Mouse (Mus musculus) MEL (cell line): ENCODE results near the gene Cwc25. TPM values are rescaled to one million over a fixed set of nuclear protein-coding genes. Genes with fewer than 3 reads are reported as not detected.

Experiments used
- DNase-seq: peaks from one replicate; pipeline ENCODE4 v3.0.0; 2011; ENCODE audit warnings: low read depth, low spot score
- H3K27ac ChIP-seq: 2 replicates; pipeline ENCODE4 v1.5.1; 2012; ENCODE audit warnings: low read depth, mild to moderate bottlenecking, control low read depth, low read length, moderate library complexity; ENCODE audit not compliant: control insufficient read depth
- H3K27me3 ChIP-seq, 2 experiments: fragments of 150-350 bp in 1 of 2; sonication (generic) in 1 of 2; 2 replicates each; pipeline ENCODE4 v1.6.1; 2012; ENCODE audit warnings: low read length in 2 of 2, mild to moderate bottlenecking in 2 of 2, improper control_type of control experiment in 1 of 2, moderate library complexity in 1 of 2; ENCODE audit not compliant: insufficient read depth in 2 of 2, control insufficient read depth in 1 of 2
- H3K36me3 ChIP-seq, 2 experiments: 2 replicates each; pipeline ENCODE4 v1.6.1; 2012 to 2014; ENCODE audit warnings: low read length in 2 of 2, improper control_type of control experiment in 1 of 2, inconsistent platforms in 1 of 2, mild to moderate bottlenecking in 1 of 2; ENCODE audit not compliant: insufficient read depth in 2 of 2, control insufficient read depth in 1 of 2
- H3K4me1 ChIP-seq, 2 experiments: fragments of 150-350 bp in 1 of 2; sonication (generic) in 1 of 2; 2 replicates each; pipeline ENCODE4 v1.6.1; 2012; ENCODE audit warnings: low read length in 2 of 2, improper control_type of control experiment in 1 of 2, mild to moderate bottlenecking in 1 of 2; ENCODE audit not compliant: insufficient read depth in 2 of 2, control insufficient read depth in 1 of 2
- H3K4me3 ChIP-seq, 2 experiments: fragments of 150-350 bp in 1 of 2; sonication (generic) in 1 of 2; 2 replicates each; pipeline ENCODE4 v1.5.1; 2012; ENCODE audit warnings: low read depth in 2 of 2, low read length in 2 of 2, mild to moderate bottlenecking in 2 of 2, moderate library complexity in 2 of 2, control low read depth in 1 of 2, improper control_type of control experiment in 1 of 2; ENCODE audit not compliant: control insufficient read depth in 1 of 2, insufficient read depth in 1 of 2
- H3K79me2 ChIP-seq: 2 replicates; pipeline ENCODE4 v1.6.1; 2012; ENCODE audit warnings: mild to moderate bottlenecking, low read length, moderate library complexity; ENCODE audit not compliant: control insufficient read depth, poor library complexity, insufficient read depth
- H3K9ac ChIP-seq: 2 replicates; pipeline ENCODE4 v1.6.1; 2012; ENCODE audit warnings: low read depth, mild to moderate bottlenecking, control low read depth, low read length, moderate library complexity; ENCODE audit not compliant: control insufficient read depth, poor library complexity, severe bottlenecking
- H3K9me3 ChIP-seq: fragments of 150-350 bp; sonication (generic); replicated peaks from 2 replicates; pipeline ENCODE4 v1.6.1; 2012; ENCODE audit warnings: mild to moderate bottlenecking, low read length, improper control_type of control experiment, moderate library complexity; ENCODE audit not compliant: insufficient read depth
- BHLHE40 ChIP-seq: IDR thresholded peaks from 2 replicates; pipeline ENCODE4 v1.6.1; 2012; ENCODE audit warnings: low read depth, mild to moderate bottlenecking, inconsistent platforms, low read length, improper control_type of control experiment, borderline replicate concordance
- CHD1 ChIP-seq: IDR thresholded peaks from 2 replicates; pipeline ENCODE4 v1.6.1; 2012; ENCODE audit warnings: low read depth, mild to moderate bottlenecking, inconsistent platforms, low read length, improper control_type of control experiment
- CTCF ChIP-seq, 3 experiments: IDR thresholded peaks in 2 of 3; conservative IDR thresholded peaks in 1 of 3; 2 replicates each; pipeline ENCODE4 v1.5.1; 2011 to 2012; ENCODE audit warnings: low read length in 3 of 3, low read depth in 2 of 3, mild to moderate bottlenecking in 2 of 3, improper control_type of control experiment in 1 of 3, inconsistent platforms in 1 of 3, mixed read lengths in 1 of 3, moderate library complexity in 1 of 3; ENCODE audit not compliant: control insufficient read depth in 1 of 3, insufficient read depth in 1 of 3, poor library complexity in 1 of 3, severe bottlenecking in 1 of 3
- ELF1 ChIP-seq: IDR thresholded peaks from 2 replicates; pipeline ENCODE4 v1.6.1; 2014; ENCODE audit warnings: low read depth, mild to moderate bottlenecking, inconsistent platforms, low read length, improper control_type of control experiment, moderate library complexity
- GATA1 ChIP-seq: IDR thresholded peaks from 2 replicates; pipeline ENCODE4 v1.6.1; 2011; ENCODE audit warnings: low read depth, low read length, improper control_type of control experiment
- HCFC1 ChIP-seq: IDR thresholded peaks from 2 replicates; pipeline ENCODE4 v1.6.1; 2012; ENCODE audit warnings: low read depth, mild to moderate bottlenecking, inconsistent platforms, low read length, improper control_type of control experiment, moderate library complexity
- KAT2A ChIP-seq: conservative IDR thresholded peaks from 2 replicates; pipeline ENCODE4 v1.6.1; 2012; ENCODE audit warnings: low read depth, low read length, improper control_type of control experiment, inconsistent platforms
- MAFK ChIP-seq: IDR thresholded peaks from 2 replicates; pipeline ENCODE4 v1.6.1; 2011; ENCODE audit warnings: low read depth, mild to moderate bottlenecking, low read length, improper control_type of control experiment, borderline replicate concordance
- MAX ChIP-seq: IDR thresholded peaks from 2 replicates; pipeline ENCODE4 v1.6.1; 2011; ENCODE audit warnings: low read length, improper control_type of control experiment
- MAZ ChIP-seq: IDR thresholded peaks from 2 replicates; pipeline ENCODE4 v1.6.1; 2012; ENCODE audit warnings: low read depth, mild to moderate bottlenecking, inconsistent platforms, low read length, improper control_type of control experiment
- MEF2A ChIP-seq: IDR thresholded peaks from 2 replicates; pipeline ENCODE4 v1.6.1; 2014; ENCODE audit warnings: low read depth, mild to moderate bottlenecking, inconsistent platforms, low read length, improper control_type of control experiment; ENCODE audit not compliant: poor library complexity, insufficient replicate concordance, severe bottlenecking; ENCODE audit errors: extremely low read depth
- MXI1 ChIP-seq: IDR thresholded peaks from 2 replicates; pipeline ENCODE4 v1.6.1; 2011; ENCODE audit warnings: mild to moderate bottlenecking, low read depth, low read length, improper control_type of control experiment
- MYB ChIP-seq: IDR thresholded peaks from 2 replicates; pipeline ENCODE4 v1.6.1; 2011; ENCODE audit warnings: mild to moderate bottlenecking, low read depth, low read length, improper control_type of control experiment
- MYC ChIP-seq: IDR thresholded peaks from 2 replicates; pipeline ENCODE4 v1.6.1; 2011; ENCODE audit warnings: low read depth, mild to moderate bottlenecking, low read length, improper control_type of control experiment, moderate library complexity
- NELFE ChIP-seq: IDR thresholded peaks from 2 replicates; pipeline ENCODE4 v1.6.1; 2011; ENCODE audit warnings: low read depth, low read length, improper control_type of control experiment
- POLR2A ChIP-seq, 2 experiments: IDR thresholded peaks; 2 replicates each; pipeline ENCODE4 v1.6.1; 2011 to 2012; ENCODE audit warnings: low read length in 2 of 2, mild to moderate bottlenecking in 2 of 2, control low read depth in 1 of 2, improper control_type of control experiment in 1 of 2, low read depth in 1 of 2, moderate library complexity in 1 of 2; ENCODE audit not compliant: control insufficient read depth in 1 of 2, insufficient read depth in 1 of 2, poor library complexity in 1 of 2
- POLR2AphosphoS2 ChIP-seq: IDR thresholded peaks from 2 replicates; pipeline ENCODE4 v1.6.1; 2011; ENCODE audit warnings: low read length, improper control_type of control experiment
- POLR2AphosphoS5 ChIP-seq: IDR thresholded peaks from 2 replicates; pipeline ENCODE4 v1.6.1; 2012; ENCODE audit warnings: low read depth, borderline replicate concordance, mild to moderate bottlenecking, inconsistent platforms, low read length, moderate library complexity, mixed read lengths
- RAD21 ChIP-seq: IDR thresholded peaks from 2 replicates; pipeline ENCODE4 v1.6.1; 2011; ENCODE audit warnings: mild to moderate bottlenecking, low read depth, low read length, improper control_type of control experiment
- RCOR1 ChIP-seq: IDR thresholded peaks from 2 replicates; pipeline ENCODE4 v1.6.1; 2012; ENCODE audit warnings: low read depth, mild to moderate bottlenecking, inconsistent platforms, low read length, improper control_type of control experiment
- SMC3 ChIP-seq: IDR thresholded peaks from 2 replicates; pipeline ENCODE4 v1.6.1; 2011; ENCODE audit warnings: low read depth, low read length, improper control_type of control experiment
- TBP ChIP-seq: IDR thresholded peaks from 2 replicates; pipeline ENCODE4 v1.8.0; 2011; ENCODE audit warnings: low read depth, low read length, improper control_type of control experiment
- UBTF ChIP-seq: IDR thresholded peaks from 2 replicates; pipeline ENCODE4 v1.6.1; 2012; ENCODE audit warnings: low read depth, mild to moderate bottlenecking, inconsistent platforms, low read length, improper control_type of control experiment, moderate library complexity, borderline replicate concordance; ENCODE audit not compliant: insufficient read depth
- USF2 ChIP-seq, 2 experiments: IDR thresholded peaks; 2 replicates each; pipeline ENCODE4 v1.6.1; 2011 to 2012; ENCODE audit warnings: improper control_type of control experiment in 2 of 2, low read length in 2 of 2, borderline replicate concordance in 1 of 2, inconsistent platforms in 1 of 2, low read depth in 1 of 2, mild to moderate bottlenecking in 1 of 2; ENCODE audit not compliant: insufficient read depth in 1 of 2
- ZMIZ1 ChIP-seq: IDR thresholded peaks from 2 replicates; pipeline ENCODE4 v1.6.1; 2012; ENCODE audit warnings: low read depth, mild to moderate bottlenecking, inconsistent platforms, low read length, improper control_type of control experiment, moderate library complexity
- polyA plus RNA-seq, 2 experiments: library from polyadenylated mRNA; stranded (reverse) in 1 of 2; unstranded in 1 of 2; fragments of >175 nt in 1 of 2; fragments of >200 nt in 1 of 2; gene quantifications; 2 replicates each; pipeline versions ENCODE4 v1.2.1 to v1.2.4; 2012; ENCODE audit warnings: low replicate concordance in 2 of 2, low read depth in 1 of 2; ENCODE audit not compliant: insufficient read length in 2 of 2, insufficient read depth in 1 of 2, missing spikeins in 1 of 2
- total RNA-seq: library from RNA; depleted of rRNA; stranded (reverse); fragments of 300-350 nt; gene quantifications from 2 replicates; pipeline ENCODE4 v1.2.3, GENCODE M21; 2012

Gene Cwc25
- total and polyA plus RNA-seq, 3 experiments: 16.7 to 20.8 TPM; not detected in 1

DNA sequence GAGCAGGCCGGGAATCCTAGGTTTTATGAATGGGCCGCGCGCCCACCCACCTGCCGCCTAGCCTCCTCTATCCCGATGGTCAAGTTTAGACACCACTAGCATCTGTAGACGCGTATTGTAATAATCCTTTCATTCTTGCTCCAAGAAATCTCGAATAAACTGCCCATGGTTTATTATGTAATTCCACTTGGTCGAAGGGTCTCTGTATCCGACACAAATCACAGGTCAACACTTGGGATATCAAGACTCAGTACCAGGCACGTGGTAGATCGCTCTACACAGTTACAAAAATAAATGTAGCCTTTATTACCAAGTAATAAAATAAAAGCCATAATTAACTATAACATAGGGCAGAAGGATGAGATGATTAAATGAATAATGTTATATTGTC lies 21.0 kb downstream of the Cwc25 start:
- H3K9ac ChIP-seq: peak overlapping the region; percentile 48
- no peak overlapping the region for H3K27ac ChIP-seq
- H3K4me3 ChIP-seq: peak overlapping the region; percentile 49 to 86
- peaks cover under 1 to 12% of the 10 kb centered on the region in 2 experiments; a peak in 3 of 4 replicates for H3K36me3 ChIP-seq
- peaks cover 2 to 7% of the 10 kb centered on the region in 2 experiments; a peak in 2 of 4 replicates for H3K4me1 ChIP-seq
- H3K79me2 ChIP-seq: peaks cover 34% of the 10 kb centered on the region
- DNase-seq: no peak
- H3K9me3 ChIP-seq: no peaks in the 10 kb centered on the region
- no peaks in the 10 kb centered on the region for H3K27me3 ChIP-seq
- TF ChIP-seq POLR2AphosphoS2 (0 out of 2 replicates have a peak, but pooled peaks have one; percentile 14), NELFE (no peak), MYC (peak; percentile 67; the same call in 1 of the 2 replicates), TBP (no peak; the same call in 1 of the 2 replicates), RCOR1 (no peak), MAZ (no peak), UBTF (no peak)

DNA sequence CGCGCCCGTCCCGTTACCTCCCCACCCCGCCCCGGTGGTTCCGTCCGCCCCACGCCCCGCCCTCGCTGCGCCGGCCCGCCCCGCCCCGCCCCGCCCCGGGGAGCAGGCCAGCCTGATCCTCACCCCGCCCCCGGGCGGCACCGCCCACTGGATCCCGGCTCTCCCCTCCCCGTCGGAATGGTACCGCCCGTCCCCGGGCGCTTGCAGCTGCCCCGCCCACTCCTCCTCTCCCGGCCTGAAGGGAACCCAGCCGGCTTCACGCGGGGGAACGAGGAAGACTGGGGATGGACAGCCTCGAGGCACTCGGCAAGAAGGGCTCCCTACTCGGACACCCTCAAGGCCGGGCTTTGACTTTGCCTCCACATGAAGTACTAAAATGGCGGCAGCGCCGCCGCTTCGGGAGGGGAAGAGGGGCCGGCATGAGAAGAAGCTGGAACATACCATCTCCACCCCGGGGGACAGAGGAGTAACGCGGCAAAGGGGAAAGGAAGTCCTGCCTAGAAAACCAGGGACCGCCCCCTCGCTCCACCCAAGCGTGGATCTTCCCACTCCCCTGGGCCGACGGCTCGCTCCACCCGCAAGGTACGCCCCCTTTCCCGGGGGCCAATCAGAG lies 21.5 kb downstream of the Cwc25 start:
- H3K79me2 ChIP-seq: peaks cover 39% of the 10 kb centered on the region
- TF ChIP-seq NELFE: peak; percentile 44
- TF ChIP-seq CHD1: peak; percentile 98
- no peak for TF ChIP-seq RAD21
- peak; percentile 74 for TF ChIP-seq POLR2AphosphoS2
- TF ChIP-seq MYB: no peak
- TF ChIP-seq MAFK: no peak
- TF ChIP-seq ELF1: peak; percentile 43
- no peak for TF ChIP-seq POLR2AphosphoS5
- peak; percentile 60; the same call in 1 of the 2 replicates for TF ChIP-seq MXI1
- TF ChIP-seq MYC: no peak
- no peak for TF ChIP-seq SMC3
- TF ChIP-seq KAT2A: no peak
- no peak for TF ChIP-seq GATA1
- no peak for TF ChIP-seq ZMIZ1
- no peak for TF ChIP-seq RCOR1
- TF ChIP-seq USF2 (IDR thresholded peaks at IDR 0.05; ENCODE audit: borderline replicate concordance in 1 of 2, insufficient read depth in 1 of 2, low read depth in 1 of 2, low read length in 2 of 2): no peak
- TF ChIP-seq HCFC1: peak; percentile 69; the same call in 1 of the 2 replicates
- TF ChIP-seq POLR2A (IDR thresholded peaks at IDR 0.05; ENCODE audit: control insufficient read depth in 1 of 2, insufficient read depth in 1 of 2, low read depth in 1 of 2, low read length in 2 of 2, poor library complexity in 1 of 2): peak in 1 of 2 experiments; percentile 86; a peak in 2 of 4 replicates
- TF ChIP-seq CTCF (IDR thresholded peaks at IDR 0.05 in 2 of 3, conservative IDR thresholded peaks at IDR 0.05 in 1 of 3; ENCODE audit: control insufficient read depth in 1 of 3, insufficient read depth in 1 of 3, low read depth in 2 of 3, low read length in 3 of 3, poor library complexity in 1 of 3, severe bottlenecking in 1 of 3): 0 out of 6 replicates have a peak, but pooled peaks of 1 of the 3 experiments have one; percentile 0
- peak; percentile 93 for TF ChIP-seq MAZ
- TF ChIP-seq MEF2A: no peak
- 0 out of 2 replicates have a peak, but pooled peaks have one; percentile 8 for TF ChIP-seq MAX
- TF ChIP-seq BHLHE40: no peak
- TF ChIP-seq, all 39 proteins: peak for 10
- Histone ChIP-seq H3K4me3 (peak overlapping the region; percentile 86 to 89), H3K36me3 (peaks cover 0 to 11% of the 10 kb centered on the region in 2 experiments; a peak in 2 of 4 replicates), H3K4me1 (peaks cover 2 to 7% of the 10 kb centered on the region in 2 experiments; a peak in 2 of 4 replicates), H3K27ac (peak overlapping the region; percentile 93), H3K27me3 (no peaks in the 10 kb centered on the region), H3K9ac (peak overlapping the region; percentile 95), H3K9me3 (no peaks in the 10 kb centered on the region)
- peak; percentile 100 for DNase-seq
